ENCODE assay signal across 9 mouse cellular contexts in the genomic region with DNA sequence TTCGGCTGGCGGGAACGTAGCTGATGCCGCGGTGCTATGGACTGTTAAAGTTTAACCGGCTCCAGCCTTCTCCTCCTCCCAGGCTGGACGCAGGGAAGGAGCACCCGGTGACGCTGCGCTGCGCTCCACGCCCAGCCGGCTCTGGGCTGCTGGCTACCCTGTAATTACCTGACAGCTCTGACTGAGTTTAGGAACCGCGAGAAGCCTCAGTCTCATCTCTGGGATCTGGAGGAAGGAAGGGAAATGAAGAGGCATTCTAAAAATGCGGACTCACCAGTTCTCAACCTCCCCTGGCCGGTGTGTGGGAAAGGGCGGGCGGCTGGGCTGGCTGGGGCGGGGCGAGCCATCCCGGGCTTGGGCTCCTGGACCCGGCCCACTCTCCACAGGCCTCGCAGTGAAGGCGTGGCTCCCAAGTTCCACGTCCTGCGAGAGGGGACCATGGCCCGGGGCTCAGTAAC. TPM values are rescaled to one million over a fixed set of nuclear protein-coding genes. Genes with fewer than 3 reads are reported as not detected.
DNase-seq lines count a peak whose midpoint lies in the region; ATAC-seq and TF ChIP-seq lines count a peak whose summit lies in the region.
"Had no signal": no experiment of that assay in that cellular context is flagged by ENCODE, and none has a peak within 500 bp of the region (broad histone marks: within the 10 kb centered on the region; RNA-seq: fewer than 3 reads in every experiment).

No protein-coding gene starts in this region.

- no peak overlapping the region for H3ac ChIP-seq in myocyte (ENCODE audit: control insufficient read depth, insufficient read length)

- no peak for ATAC-seq in forebrain, embryonic 16.5 days
- ATAC-seq in hindbrain, embryonic 13.5 days (ENCODE audit: low FRiP score), result no peak

- H3K79me2 ChIP-seq in myocyte (ENCODE audit: control insufficient read depth, insufficient read depth), result no peaks in the 10 kb centered on the region

- TF ChIP-seq CTCF in layer of hippocampus, adult 2 months (conservative IDR thresholded peaks at IDR 0.05), result no peak

- H3K4me1 ChIP-seq in forebrain, embryonic 16.5 days (replicated peaks; ENCODE audit: control insufficient read depth, insufficient read depth, low read length), result peaks cover 27% of the 10 kb centered on the region
- peaks cover 47% of the 10 kb centered on the region for H3K4me1 ChIP-seq in hindbrain, embryonic 13.5 days (replicated peaks)

- no peak for DNase-seq in layer of hippocampus, adult 2 months (ENCODE audit: low spot score in 2 of 2)
- no peak for DNase-seq in layer of hippocampus, adult 9-11 months
- peak; percentile 48 for DNase-seq in liver
- no peak for DNase-seq in layer of hippocampus, postnatal 36 days
- DNase-seq in layer of hippocampus, postnatal 10 days (ENCODE audit: low spot score in 2 of 2), result no peak

- peak overlapping the region; percentile 41 for H3K9ac ChIP-seq in forebrain, embryonic 16.5 days (replicated peaks; ENCODE audit: low read depth, low read length)
- H3K9ac ChIP-seq in hindbrain, embryonic 13.5 days, result peak overlapping the region; percentile 64

- peak overlapping the region; percentile 7; the same call in 1 of the 2 replicates for H3K27ac ChIP-seq in layer of hippocampus, adult 2 months
- H3K27ac ChIP-seq in forebrain, embryonic 16.5 days (ENCODE audit: low read length), result no peak overlapping the region
- H3K27ac ChIP-seq in hindbrain, embryonic 13.5 days, result 0 out of 2 replicates have a peak overlapping the region, but pooled peaks have one; percentile 35
- H3K27ac ChIP-seq: macrophage had no signal

- H3K27me3 ChIP-seq in forebrain, embryonic 16.5 days (replicated peaks; ENCODE audit: control insufficient read depth, insufficient read depth, low read length), result peaks cover 13% of the 10 kb centered on the region
- peaks cover 53% of the 10 kb centered on the region for H3K27me3 ChIP-seq in hindbrain, embryonic 13.5 days
- no peaks in the 10 kb centered on the region for H3K27me3 ChIP-seq in myocyte (ENCODE audit: control insufficient read depth, insufficient read depth, insufficient read length)

- TF ChIP-seq POLR2A in myocyte (IDR thresholded peaks at IDR 0.05; ENCODE audit: insufficient read length, low read depth), result no peak

- H3K4me2 ChIP-seq in forebrain, embryonic 16.5 days (ENCODE audit: low read length), result peak overlapping the region; percentile 47
- peak overlapping the region; percentile 58 for H3K4me2 ChIP-seq in hindbrain, embryonic 13.5 days
- peak overlapping the region; percentile 48 for H3K4me2 ChIP-seq in myocyte (ENCODE audit: low read depth)

- no peaks in the 10 kb centered on the region for H3K36me3 ChIP-seq in forebrain, embryonic 16.5 days (ENCODE audit: control insufficient read depth, insufficient read depth)
- peaks cover 14% of the 10 kb centered on the region for H3K36me3 ChIP-seq in hindbrain, embryonic 13.5 days
- peaks cover 4% of the 10 kb centered on the region for H3K36me3 ChIP-seq in myocyte (ENCODE audit: control insufficient read depth, insufficient read depth)

- no peak overlapping the region for H3K4me3 ChIP-seq in layer of hippocampus, adult 2 months
- peak overlapping the region; percentile 21 for H3K4me3 ChIP-seq in forebrain, embryonic 16.5 days (replicated peaks; ENCODE audit: low read length)
- peak overlapping the region; percentile 26 for H3K4me3 ChIP-seq in hindbrain, embryonic 13.5 days
- H3K4me3 ChIP-seq in myocyte, result no peak overlapping the region

- WGBS in forebrain, embryonic 16.5 days, result 1% methylated on average over 28 of the region's 28 CpGs
- WGBS in hindbrain, embryonic 13.5 days, result 3% methylated on average over 28 of the region's 28 CpGs

- no peaks in the 10 kb centered on the region for H3K9me3 ChIP-seq in forebrain, embryonic 16.5 days (ENCODE audit: control insufficient read depth, low read length)
- no peaks in the 10 kb centered on the region for H3K9me3 ChIP-seq in hindbrain, embryonic 13.5 days

TF ChIP-seq in myocyte, 11 proteins besides CTCF, POLR2A, EP300 and RAD21:
- TF ChIP-seq USF1 (IDR thresholded peaks at IDR 0.05; ENCODE audit: low read depth) (no peak), MYOG (IDR thresholded peaks at IDR 0.05; ENCODE audit: control insufficient read depth in 1 of 3, insufficient read depth in 1 of 3, insufficient read length in 2 of 3, low read depth in 2 of 3) (no peak), E2F4 (IDR thresholded peaks at IDR 0.05; ENCODE audit: insufficient read depth) (no peak), SRF (IDR thresholded peaks at IDR 0.05; ENCODE audit: control insufficient read depth, insufficient read length, low read depth) (no peak), TCF12 (IDR thresholded peaks at IDR 0.05; ENCODE audit: insufficient read depth, poor library complexity, severe bottlenecking) (no peak), MAX (IDR thresholded peaks at IDR 0.05; ENCODE audit: low read depth) (no peak), REST (IDR thresholded peaks at IDR 0.05; ENCODE audit: insufficient read depth, insufficient read length) (no peak), MYOD1 (IDR thresholded peaks at IDR 0.05; ENCODE audit: control insufficient read depth in 1 of 3, insufficient read length in 2 of 3, low read depth in 2 of 3) (no peak), CEBPB (IDR thresholded peaks at IDR 0.05; ENCODE audit: insufficient read depth, poor library complexity, severe bottlenecking) (no peak), TCF3 (IDR thresholded peaks at IDR 0.05; ENCODE audit: insufficient read length, low read depth) (no peak), POLR2AphosphoS2 (IDR thresholded peaks at IDR 0.05; ENCODE audit: insufficient read length, low read depth) (no peak)

RNA-seq across cellular contexts. Expression of a gene that starts 56.7 kb away (rescaled TPM):
- 10 to 100 TPM; 33.9 to 45.9 TPM for total RNA-seq in layer of hippocampus, adult 2 months (2021)
- polyA plus RNA-seq in forebrain, embryonic 16.5 days (2015; fragmentation: Nextera tagmentation; extraction: Ambion mirVana), result 47.3 and 49.9 TPM in 2 replicates
- polyA plus RNA-seq in hindbrain, embryonic 13.5 days (2015; fragmentation: Nextera tagmentation; extraction: Ambion mirVana), result 38.4 and 38.8 TPM in 2 replicates
- polyA plus RNA-seq in myocyte (2012; fragmentation: generic; extraction: Trizol), result 20.0 TPM
- total RNA-seq in layer of hippocampus, postnatal 36 days (2021), result 10 to 100 TPM; 36.0 to 40.4 TPM
- 10 to 100 TPM; 38.5 to 38.9 TPM for total RNA-seq in layer of hippocampus, postnatal 10 days (2021)

Comparison
In these comparisons a context has a peak if more than half of its experiments do, and no peak if none do; other contexts are left out.
1. H3K4me3 ChIP-seq: peak in forebrain, embryonic 16.5 days (single experiment) and hindbrain, embryonic 13.5 days (single experiment); none in layer of hippocampus, adult 2 months (single experiment) and myocyte (single experiment).
2. Peak in every context shown above with its lines, with median percentiles within 50 percentile points of each other: H3K4me2 ChIP-seq.